Mouse (Mus musculus): ENCODE measurements at regions not wholly inside any gene's neighbourhood (a gene's known extent, or its start where the extent isn't known, plus 50 kb on each side); places are given as distances from the start of the nearest gene placed in this dataset.

DNA sequence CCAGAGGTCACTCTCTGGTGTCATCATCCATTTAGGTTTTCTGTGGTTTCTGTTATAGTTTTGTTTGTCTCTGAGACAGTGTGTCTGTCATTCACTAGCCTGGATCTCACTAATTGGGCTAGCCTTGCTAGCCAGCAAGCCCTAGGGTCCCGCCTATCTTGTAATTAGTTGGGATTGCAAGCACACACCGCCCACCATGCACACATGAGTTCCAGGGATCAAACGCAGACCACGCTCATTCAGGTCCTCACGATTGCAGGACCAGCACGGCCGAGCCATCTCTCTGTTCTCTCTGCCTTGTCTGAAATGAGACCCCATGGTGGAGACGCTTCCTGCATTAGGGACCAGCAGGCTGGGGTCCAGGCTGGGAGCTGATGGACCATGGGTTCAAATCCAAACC is 60.9 kb upstream of the Igsf21 start:
- ATAC-seq (ENCODE audit: extremely low read depth, insufficient number of reproducible peaks, low FRiP score, low TSS enrichment), result no peak
- Histone ChIP-seq H3K36me3 (no peaks in the 10 kb centered on the region), H3K9ac (no peak overlapping the region), H3K27ac (replicated peaks) (no peak overlapping the region), H3K27me3 (replicated peaks) (0 out of 2 replicates have a peak, but pooled peaks cover 3% of the 10 kb centered on the region), H3K4me1 (no peaks in the 10 kb centered on the region), H3K4me2 (no peak overlapping the region), H3K9me3 (peaks cover 17% of the 10 kb centered on the region; the same call in 1 of the 2 replicates), H3K4me3 (no peak overlapping the region)
- 77% methylated on average over 8 of the region's 8 CpGs for WGBS

DNA sequence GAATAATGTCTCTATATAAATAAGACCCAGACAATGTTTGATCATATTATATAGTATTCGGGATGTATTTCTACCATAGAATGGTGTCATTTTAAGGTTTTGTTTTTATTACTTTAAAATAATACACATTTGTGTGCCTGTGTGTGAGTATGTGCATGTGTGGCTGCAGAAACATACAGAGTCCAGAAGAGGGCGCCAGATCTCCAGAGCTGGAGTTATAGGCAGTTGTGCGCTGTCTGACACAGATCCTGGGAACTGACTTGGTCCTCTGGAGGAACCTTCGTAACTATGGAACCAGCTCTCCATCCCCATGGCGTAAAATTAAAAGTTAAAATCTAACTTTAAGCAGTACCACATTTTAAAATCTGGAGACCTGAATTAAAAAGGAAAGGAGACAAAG is 58.4 kb upstream of the Igsf21 start:
- Histone ChIP-seq H3K9me3 (peaks cover 10% of the 10 kb centered on the region; the same call in 1 of the 2 replicates), H3K4me3 (no peak overlapping the region), H3K27ac (replicated peaks) (no peak overlapping the region), H3K27me3 (replicated peaks) (0 out of 2 replicates have a peak, but pooled peaks cover 3% of the 10 kb centered on the region), H3K4me1 (no peaks in the 10 kb centered on the region), H3K4me2 (no peak overlapping the region), H3K36me3 (no peaks in the 10 kb centered on the region), H3K9ac (no peak overlapping the region)
- WGBS, result 79% methylated on average over 5 of the region's 5 CpGs
- ATAC-seq (ENCODE audit: extremely low read depth, insufficient number of reproducible peaks, low FRiP score, low TSS enrichment), result no peak

DNA sequence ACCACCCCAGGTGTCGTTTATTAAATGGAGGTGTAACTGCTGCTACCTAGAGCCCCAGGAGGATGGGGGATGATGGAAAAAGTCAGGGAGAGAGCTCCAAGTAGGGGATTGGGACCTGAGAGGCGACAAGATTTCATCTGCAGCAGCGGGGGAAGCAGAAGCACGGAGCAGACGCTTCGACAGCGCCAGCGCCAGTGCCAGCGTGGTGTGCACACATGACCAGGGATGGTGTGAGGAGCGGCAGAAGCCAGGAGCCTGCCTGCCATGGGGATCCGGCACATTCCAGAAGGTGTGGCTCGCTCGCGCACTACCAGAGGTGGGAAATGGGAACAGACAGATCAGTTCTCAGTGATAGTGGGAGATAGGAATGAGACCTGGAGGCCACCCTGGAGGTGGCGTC is 55.1 kb upstream of the Igsf21 start:
- no peak overlapping the region for H3K27ac ChIP-seq (replicated peaks)
- H3K4me3 ChIP-seq, result no peak overlapping the region
- no peak overlapping the region for H3K4me2 ChIP-seq
- no peak for ATAC-seq (ENCODE audit: extremely low read depth, insufficient number of reproducible peaks, low FRiP score, low TSS enrichment)
- WGBS, result 76% methylated on average over 15 of the region's 15 CpGs
- H3K9ac ChIP-seq, result no peak overlapping the region
- H3K27me3 ChIP-seq (replicated peaks), result 0 out of 2 replicates have a peak, but pooled peaks cover 6% of the 10 kb centered on the region
- peaks cover 10% of the 10 kb centered on the region; the same call in 1 of the 2 replicates for H3K9me3 ChIP-seq
- no peaks in the 10 kb centered on the region for H3K36me3 ChIP-seq
- H3K4me1 ChIP-seq, result no peaks in the 10 kb centered on the region

GRCm38 (mm10) chr4:140297912-140298620 is 51.5 kb upstream of the Igsf21 start:
- Histone ChIP-seq H3K27ac (replicated peaks) (no peak overlapping the region), H3K36me3 (no peaks in the 10 kb centered on the region), H3K27me3 (replicated peaks) (0 out of 2 replicates have a peak, but pooled peaks cover 4% of the 10 kb centered on the region), H3K9ac (no peak overlapping the region), H3K4me3 (no peak overlapping the region), H3K9me3 (no peaks in the 10 kb centered on the region), H3K4me1 (no peaks in the 10 kb centered on the region), H3K4me2 (no peak overlapping the region)
- no peak for ATAC-seq (ENCODE audit: extremely low read depth, insufficient number of reproducible peaks, low FRiP score, low TSS enrichment)
- 73% methylated on average over 18 of the region's 18 CpGs for WGBS

Measured in heart, embryonic 13.5 days (tissue).